Mouse (Mus musculus): Measurements from ENCODE around the gene Gm12569. TPM values are rescaled to one million over a fixed set of nuclear protein-coding genes. Genes with fewer than 3 reads are reported as not detected.

Gene Gm12569
- not detected for total RNA-seq (2021)

DNA sequence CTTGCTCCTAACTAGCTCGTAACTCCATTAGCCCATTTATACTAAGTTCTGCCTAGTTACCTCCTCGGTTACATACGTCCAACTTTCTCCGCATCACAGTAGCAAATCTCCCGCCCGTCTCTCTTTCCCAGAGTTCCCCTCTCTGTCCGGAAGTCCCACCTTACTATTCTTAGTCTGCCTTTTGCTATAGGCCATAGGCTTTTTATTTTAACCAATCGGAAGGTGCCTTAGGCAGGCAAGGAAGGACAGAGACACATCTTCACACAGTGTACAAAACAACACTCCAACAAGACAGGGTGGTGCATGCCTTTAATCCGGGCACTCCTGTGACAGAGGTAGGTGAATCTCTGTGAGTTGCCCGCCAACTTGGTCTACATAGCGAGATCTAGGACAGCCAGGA lies at the start of gene Gm12569:
Gm12569 (plus strand) TSS at position 166 of the 400 bp plus-strand sequence.
- DNase-seq, result no peak

DNA sequence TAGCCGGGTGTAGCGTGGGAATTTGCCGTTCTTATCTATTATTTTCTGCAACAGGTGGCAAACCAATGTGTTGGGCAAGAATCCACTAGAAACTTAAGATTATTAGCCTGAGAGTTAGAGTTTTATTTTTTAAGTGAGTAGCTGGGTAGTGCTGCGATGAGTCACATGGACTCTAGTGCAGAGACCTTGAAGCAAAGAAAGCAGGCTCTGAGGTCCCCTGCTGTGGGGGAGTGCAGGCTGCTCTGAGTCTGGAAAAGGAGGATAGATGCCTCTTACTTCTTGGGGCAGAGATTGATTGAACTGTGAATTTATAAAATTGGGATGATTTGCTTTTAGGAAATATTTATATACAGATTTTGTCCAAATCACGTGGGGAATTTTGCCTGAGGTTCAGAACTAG lies 17.5 kb upstream of the Gm12569 start:
- DNase-seq, result no peak
- intact Hi-C loops (cut with DNase I), result no loop called here

More for the DNA sequence above, at the start of gene Gm12569:
- intact Hi-C loops (cut with DNase I), result no loop called here

DNA sequence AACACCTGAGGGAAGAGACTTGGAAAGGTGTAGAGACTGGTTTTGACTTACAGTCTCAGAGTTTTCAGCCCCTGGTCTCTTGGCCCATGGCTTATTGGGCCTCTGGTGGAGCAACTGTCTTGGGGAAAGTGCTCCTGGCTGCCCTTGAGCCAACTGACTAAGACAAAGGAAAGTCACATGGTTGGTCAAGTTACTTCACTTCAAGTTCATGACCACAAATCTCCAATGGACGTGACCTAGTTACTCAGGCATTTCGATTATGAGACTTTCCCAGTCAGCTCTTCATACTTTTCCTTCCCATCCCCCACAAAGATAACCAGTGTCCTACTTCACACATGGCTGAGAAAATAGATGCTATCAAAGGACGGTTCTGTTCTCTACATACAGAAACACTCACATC lies 12.5 kb upstream of the Gm12569 start:
- no peak for DNase-seq
- intact Hi-C loops (cut with DNase I), result no loop called here

DNA sequence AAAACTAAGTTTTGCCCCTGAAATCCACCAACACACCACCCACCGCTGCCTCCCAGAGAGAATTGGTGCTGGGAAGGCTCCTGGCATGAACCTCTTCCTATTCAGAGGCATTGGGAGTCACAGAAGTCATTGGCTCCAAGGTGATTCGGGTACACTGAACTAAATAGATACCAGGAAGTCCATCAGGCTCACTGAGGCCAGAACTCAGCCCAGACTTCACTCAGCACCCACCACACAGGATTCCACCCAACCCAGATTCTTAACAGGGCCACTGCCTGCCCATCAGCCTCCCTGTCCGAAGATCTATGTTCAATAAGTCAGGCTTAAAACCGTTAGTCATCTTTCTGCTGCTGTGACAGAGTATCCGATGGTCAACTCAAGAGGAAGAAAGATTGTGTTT lies 8.8 kb upstream of the Gm12569 start:
- DNase-seq, result no peak
- intact Hi-C loops (cut with DNase I), result no loop called here

DNA sequence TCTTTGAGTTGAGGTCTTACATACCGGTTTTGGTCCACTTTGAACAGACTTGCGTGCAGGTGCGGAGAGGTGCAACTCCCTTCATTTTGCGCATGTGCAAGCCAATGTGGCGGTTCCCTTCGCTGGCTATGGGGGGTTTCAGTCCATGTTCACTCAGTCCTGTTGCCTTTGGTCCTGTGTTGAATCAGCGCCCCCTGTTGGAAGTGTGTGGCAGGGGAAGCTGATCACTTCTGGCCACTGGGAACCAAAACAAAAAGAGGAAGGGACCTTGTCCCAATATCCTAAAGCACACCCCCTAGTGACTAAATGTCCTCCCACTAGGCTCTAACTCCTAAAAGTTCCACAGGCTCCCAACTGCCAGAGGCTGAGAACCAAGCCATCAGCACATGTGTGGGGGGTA lies 6.3 kb upstream of the Gm12569 start:
- no peak for DNase-seq
- intact Hi-C loops (cut with DNase I), result no loop called here

DNA sequence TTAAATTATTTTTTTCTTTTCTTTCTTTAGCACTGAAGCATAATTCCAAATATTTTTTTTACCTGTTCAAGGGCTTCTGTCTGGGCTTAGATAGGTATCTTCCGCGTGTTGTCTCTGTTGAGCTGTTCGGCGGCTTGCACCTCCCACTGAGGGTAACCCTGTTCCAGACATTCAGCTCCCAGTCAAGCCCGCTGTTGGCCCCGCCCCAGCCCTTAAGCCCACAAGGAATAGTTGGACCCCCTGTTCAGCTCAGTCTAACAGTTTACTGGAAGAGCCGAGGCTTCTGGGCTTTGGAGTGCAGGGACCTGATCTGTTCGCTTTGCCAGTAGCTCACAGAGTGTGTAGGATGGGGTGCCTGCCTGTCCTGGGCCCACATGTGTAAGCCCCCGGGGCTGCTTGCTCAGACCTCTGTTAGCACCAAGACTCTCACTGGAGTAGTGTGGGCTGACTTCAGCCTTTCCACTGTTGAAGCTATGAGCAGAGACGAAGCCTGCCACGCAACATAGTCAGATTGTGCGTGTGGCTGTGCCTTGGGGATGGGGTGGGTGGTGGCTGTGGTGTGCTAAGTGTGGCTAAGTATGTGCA lies 785 bp upstream of the Gm12569 start:
- intact Hi-C loops (cut with DNase I), result no loop called here

DNA sequence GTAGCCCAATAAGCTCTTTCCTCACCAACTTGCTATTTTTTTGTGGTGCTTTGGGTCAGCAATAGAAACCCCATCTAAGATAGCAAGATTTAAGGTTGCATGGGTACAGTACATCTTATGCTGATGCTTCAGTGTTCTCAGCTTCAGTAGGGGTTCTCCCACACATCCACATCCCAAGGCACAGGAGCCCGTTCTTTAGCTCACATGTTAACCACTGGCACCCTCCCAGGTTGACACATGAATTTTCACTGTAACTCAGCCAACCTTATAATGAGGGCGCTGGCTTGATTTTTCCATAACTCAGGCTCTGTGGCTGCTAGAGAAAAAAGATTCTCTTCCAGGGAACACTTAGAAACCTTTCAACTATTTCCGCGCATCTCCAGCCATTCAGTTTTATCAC lies 6.8 kb downstream of the Gm12569 start:
- intact Hi-C loops (cut with DNase I), result no loop called here
- no peak for DNase-seq

More for the DNA sequence above, 785 bp upstream of the Gm12569 start:
- no peak for DNase-seq

DNA sequence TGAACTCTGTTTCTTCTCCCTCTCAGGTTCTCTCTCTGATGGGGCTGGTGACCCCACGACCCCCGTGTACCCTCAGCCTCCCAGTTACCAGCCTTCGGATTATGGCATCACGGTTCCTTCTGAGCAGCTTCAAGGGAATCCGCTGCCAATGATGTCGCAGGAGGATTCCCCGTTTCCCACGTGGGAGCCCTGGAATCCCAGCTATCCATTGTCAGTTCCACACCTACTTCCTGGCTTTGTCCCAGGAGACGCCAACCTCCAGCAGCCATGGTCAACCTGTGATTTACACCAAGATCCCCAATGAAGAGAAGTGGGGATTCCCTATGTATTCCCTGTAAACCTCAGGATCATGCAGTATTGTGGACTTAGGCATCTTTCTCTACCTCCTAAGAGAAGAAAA lies 14.4 kb downstream of the Gm12569 start:
- intact Hi-C loops (cut with DNase I), result no loop called here
- DNase-seq, result no peak

DNA sequence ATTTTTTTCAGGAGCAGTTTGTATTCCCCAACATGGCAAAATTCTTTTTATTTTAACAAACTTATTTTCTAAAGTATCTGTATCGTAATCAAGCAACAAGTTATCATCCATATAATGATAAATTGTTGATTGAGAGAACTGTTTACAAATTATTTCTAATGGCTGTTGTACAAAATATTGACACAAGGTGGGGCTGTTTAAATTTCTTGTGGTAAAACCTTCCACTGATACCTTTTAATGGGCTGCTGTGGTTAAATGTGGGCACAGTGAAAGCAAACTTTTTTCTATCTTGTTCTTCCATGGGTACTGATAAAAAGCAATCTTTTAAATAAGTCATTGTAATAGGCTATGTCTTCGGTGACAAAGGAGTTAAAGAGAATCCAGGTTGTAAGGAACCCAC lies 22.6 kb downstream of the Gm12569 start:
- intact Hi-C loops (cut with DNase I), result no loop called here
- DNase-seq, result no peak

DNA sequence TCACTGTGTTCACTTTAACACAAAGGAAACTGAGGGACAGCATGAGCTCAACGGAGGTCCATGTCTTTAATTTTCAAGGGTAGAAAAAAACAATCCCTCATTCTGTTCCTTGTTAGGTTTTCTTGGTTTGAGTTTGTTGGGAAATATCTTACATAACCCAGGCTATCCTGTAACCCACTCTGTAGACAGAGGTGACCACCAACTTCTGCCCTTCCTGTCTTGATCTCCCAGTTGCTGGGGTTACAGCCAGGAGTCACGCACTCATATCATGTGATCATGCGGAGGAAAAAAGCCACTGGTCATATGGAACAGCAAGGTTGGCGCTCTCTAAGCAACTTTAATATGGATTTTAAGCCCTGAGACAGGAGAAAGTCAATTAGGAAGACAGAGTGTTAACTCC lies 36.7 kb downstream of the Gm12569 start:
- intact Hi-C loops (cut with DNase I), result no loop called here
- DNase-seq, result no peak

DNA sequence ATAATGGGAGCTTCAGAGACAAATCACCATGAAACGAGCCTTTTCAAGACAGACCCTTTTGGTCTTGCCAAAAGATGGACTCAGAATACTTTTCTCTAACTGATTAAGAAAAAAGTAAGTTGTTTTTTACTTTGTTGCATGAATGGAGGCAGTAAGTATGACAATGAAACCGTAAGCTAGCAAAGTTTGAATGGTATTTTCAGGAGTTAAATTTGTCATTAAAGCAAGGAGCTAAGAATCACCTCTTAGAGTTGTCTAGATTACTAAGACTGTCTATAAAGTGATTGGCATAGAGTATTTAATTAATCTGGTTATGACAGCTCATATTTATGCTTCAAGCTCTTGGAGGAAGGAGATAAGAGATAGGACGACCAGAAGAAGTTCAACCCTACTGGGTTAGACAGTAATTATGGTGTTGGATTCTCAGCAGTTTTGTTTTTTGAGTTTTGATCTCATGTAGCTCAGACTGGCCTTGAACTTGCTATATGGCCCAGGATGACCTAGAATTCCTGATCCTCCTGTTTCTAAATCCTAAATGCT lies 41.5 kb downstream of the Gm12569 start, which contains the start of gene Clk4:
Clk4 (plus strand) TSS at position 51 of the 540 bp plus-strand sequence.
- DNase-seq, result no peak
- intact Hi-C loops (cut with DNase I), result loop anchor here (5.0 to 10.0 kb wide), 2 partner anchors 207 to 319 kb away; partner anchors contain the start of genes 4933414I15Rik and Zfp354a

DNA sequence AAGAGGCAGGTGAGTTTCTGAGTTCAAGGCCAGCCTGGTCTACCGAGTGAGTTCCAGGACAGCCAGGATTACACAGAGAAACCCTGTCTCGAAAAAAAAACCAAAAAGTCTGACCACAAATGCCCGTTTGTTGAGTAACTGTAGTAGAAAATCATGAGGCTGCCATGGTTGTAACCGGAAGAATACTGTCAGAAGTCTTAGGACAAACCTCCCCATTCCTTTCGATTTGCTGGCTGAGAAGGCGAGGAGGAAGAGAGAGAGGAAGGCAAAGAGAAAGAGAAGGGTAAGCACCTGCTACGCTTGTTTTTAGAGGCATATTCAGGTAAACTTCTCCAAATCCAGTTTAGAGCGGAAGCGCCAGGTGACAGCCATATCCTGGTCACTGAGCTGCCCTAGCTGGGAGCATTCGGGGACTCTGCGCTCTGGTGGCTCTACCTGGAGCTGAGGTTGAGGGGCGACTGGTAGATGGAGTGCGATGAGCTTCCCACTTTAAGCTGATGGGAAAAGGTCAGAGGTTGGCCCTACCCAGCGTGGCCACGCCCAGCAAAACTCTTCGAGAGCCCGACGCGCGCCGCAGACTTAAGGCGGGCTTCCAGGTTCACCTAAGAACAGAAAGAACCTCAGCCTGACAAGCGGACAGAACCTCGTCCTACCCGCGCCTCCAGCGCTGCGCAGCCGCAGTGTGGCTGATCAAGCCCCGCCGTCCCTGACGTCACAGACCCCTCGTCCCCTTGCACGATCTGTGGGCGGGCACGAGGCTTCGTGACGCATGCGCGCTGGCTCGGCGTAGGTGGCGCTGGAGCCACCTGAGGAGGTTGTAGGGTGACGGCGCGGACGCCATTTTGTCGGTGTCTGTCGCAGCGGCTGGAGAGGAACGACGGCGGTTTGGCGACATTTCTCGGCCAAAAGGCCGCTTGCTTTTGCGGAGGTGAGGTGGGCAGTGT lies 42.3 kb downstream of the Gm12569 start, which contains the start of gene BC049762:
BC049762 (minus strand) TSS at position 705 of the 944 bp plus-strand sequence.
- DNase-seq, result peak; percentile 98 to 99
- intact Hi-C loops (cut with DNase I), result loop anchor here (5.0 to 10.0 kb wide), 2 partner anchors 208 to 320 kb away; partner anchors contain the start of genes 4933414I15Rik and Zfp354a

DNA sequence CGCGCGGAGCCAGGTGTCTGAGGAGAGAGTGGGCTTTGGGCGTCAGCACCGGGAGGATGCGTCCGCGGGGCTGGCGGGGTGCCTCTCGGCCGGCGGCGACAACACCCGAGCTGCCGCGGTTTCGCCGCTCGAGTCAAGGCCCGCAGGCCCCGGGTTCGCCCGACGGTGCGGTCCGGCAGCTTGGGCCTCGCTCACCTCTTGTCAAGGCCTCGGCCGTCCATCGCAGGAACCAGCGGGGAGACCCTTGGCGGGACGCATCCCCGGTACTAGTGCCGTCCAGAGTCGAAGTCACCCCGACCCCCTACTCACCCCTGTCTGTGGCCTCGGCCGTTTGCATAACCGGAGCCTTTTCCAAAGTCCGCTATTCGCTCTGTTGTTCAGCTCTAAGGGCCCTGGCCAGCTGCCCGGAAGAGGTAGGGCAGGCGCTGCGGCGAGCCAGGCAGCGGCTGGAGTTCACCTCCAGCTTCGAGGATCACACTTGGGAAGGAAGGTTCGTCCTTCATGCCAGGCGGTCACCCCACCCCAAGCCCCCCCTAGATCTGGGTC lies 43.1 kb downstream of the Gm12569 start:
- peak; percentile 77 to 82 for DNase-seq
- intact Hi-C loops (cut with DNase I), result loop anchor here (5.0 to 10.0 kb wide), 2 partner anchors 209 to 321 kb away; partner anchors contain the start of genes 4933414I15Rik and Zfp354a

DNA sequence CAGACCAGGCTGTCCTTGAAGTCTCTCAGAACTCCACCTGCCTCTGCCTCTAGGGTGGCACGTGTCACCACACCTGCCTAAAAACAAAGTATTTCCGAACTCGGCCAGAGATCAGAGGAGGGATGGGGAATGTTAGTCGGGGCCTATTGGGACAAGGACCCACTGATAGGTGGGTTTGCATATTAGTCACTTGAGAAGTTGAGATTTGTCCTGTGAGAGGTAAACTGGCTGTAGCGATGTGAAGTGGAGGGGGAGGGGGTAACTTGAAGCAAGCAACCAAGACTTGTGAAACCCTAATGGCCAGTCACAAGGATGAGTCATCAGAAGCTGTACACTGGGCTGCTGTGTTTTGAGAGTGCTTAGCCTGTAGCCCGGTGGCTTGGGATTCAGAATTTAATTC lies 44.1 kb downstream of the Gm12569 start:
- DNase-seq, result peak; percentile 25 to 40
- intact Hi-C loops (cut with DNase I), result loop anchor here (1.0 to 10.0 kb wide), 3 partner anchors 210 to 322 kb away; partner anchors contain the start of genes 4933414I15Rik and Zfp354a

DNA sequence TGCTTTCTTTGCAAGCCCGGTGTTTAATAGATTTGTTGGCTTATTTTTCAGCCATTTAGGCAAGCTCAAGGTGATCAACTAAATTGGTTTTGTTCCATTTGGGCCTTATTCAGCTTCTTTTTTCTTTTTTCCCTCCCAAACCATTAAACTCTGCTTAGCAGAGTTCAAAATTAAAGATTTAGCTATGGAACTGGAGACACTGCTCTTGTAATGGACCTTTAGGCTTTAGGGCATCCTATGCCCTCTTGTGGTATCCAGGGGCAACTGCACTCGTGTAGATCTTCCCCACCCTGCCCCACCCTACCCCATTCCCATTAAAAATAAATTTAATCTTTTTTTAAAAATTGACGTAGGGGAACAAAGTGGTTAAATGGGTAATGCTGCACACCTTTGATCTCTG lies 45.1 kb downstream of the Gm12569 start:
- intact Hi-C loops (cut with DNase I), result loop anchor here (10.0 kb wide), 1 partner anchor 211 kb away; the partner anchor contains the start of gene Zfp354a
- peak; percentile 24 to 45 for DNase-seq

DNA sequence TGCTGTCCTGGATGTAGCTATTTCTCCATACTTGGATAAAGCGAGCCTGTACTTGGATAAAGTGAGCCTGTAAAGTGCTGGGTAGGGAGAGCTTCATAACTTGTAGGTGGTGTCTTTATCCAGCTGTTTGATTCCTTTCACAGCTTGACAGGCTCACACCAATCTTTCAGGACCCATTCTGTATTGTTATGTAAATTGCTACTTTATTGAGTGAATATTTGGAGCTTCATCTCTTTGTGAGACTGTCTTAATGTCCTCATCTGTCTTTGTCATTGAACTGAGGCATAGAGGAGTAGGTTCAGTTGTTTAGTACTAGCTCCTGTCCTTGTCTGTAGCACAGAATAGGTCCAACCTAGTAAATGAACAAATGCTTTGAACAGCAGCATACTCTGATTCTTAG lies 54.1 kb downstream of the Gm12569 start:
- DNase-seq, result no peak
- intact Hi-C loops (cut with DNase I), result no loop called here

Other genes starting within 250 kb of the Gm12569 start
- not detected for gene Olfr1377, start 238.5 kb upstream of the Gm12569 start, total RNA-seq (2021)
- gene Olfr51, start 216.9 kb upstream of the Gm12569 start, total RNA-seq (2021), result not detected
- gene Olfr54, start 206.2 kb upstream of the Gm12569 start, total RNA-seq (2021), result not detected
- not detected for gene Olfr1375, start 172.4 kb upstream of the Gm12569 start, total RNA-seq (2021)
- gene Zfp354a, start 161.2 kb upstream of the Gm12569 start, total RNA-seq (2021), result 1 to 10 TPM; 2.1 to 2.9 TPM
- 10 to 100 TPM; 47.3 to 48.2 TPM for gene Clk4, start 41.3 kb downstream of the Gm12569 start, total RNA-seq (2021)
- gene BC049762, start 42.6 kb downstream of the Gm12569 start, total RNA-seq (2021), result not detected
- 1 to 10 TPM; 2.8 to 2.9 TPM for gene Col23a1, start 69.4 kb downstream of the Gm12569 start, total RNA-seq (2021)